Mouse (Mus musculus) lung, postnatal 0 days (tissue): ENCODE data around the gene Lcor. TPM values are rescaled to one million over a fixed set of nuclear protein-coding genes. Genes with fewer than 3 reads are reported as not detected.

Experiments used
- ATAC-seq: fragments of 200-750 bp; cut with Nextera tagmentation; 2 replicates; pipeline ENCODE4 v1.8.0; 2017; ENCODE audit warnings: moderate library complexity
- DNase-seq: peaks from one replicate; pipeline ENCODE4 v3.0.0-alpha.2; 2016; ENCODE audit warnings: low spot score
- H3K27ac ChIP-seq: fragments of 300-500 bp; sonication (generic); 2 replicates; pipeline ENCODE4 v1.5.1; 2014; ENCODE audit warnings: antibody characterized with exemption, mild to moderate bottlenecking, low read length, mixed read lengths
- H3K27me3 ChIP-seq: fragments of 300-500 bp; sonication (generic); replicated peaks from 2 replicates; pipeline ENCODE4 v1.6.1; 2014; ENCODE audit warnings: low read length, mixed read lengths; ENCODE audit not compliant: insufficient read depth
- H3K36me3 ChIP-seq: fragments of 300-500 bp; sonication (generic); 2 replicates; pipeline ENCODE4 v1.6.1; 2014; ENCODE audit warnings: low read length, mixed read lengths; ENCODE audit not compliant: insufficient read depth
- H3K4me1 ChIP-seq: fragments of 300-500 bp; sonication (generic); 2 replicates; pipeline ENCODE4 v1.6.1; 2014; ENCODE audit warnings: antibody characterized with exemption, low read depth, low read length, mixed read lengths; ENCODE audit not compliant: insufficient read depth
- H3K4me2 ChIP-seq: fragments of 300-500 bp; sonication (generic); replicated peaks from 2 replicates; pipeline ENCODE4 v1.6.1; 2014; ENCODE audit warnings: low read depth, mild to moderate bottlenecking, low read length, moderate library complexity, mixed read lengths
- H3K4me3 ChIP-seq: fragments of 300-500 bp; sonication (generic); 2 replicates; pipeline ENCODE4 v1.5.1; 2014; ENCODE audit warnings: low read depth, low read length
- H3K9ac ChIP-seq: fragments of 300-500 bp; sonication (generic); replicated peaks from 2 replicates; pipeline ENCODE4 v1.6.1; 2014; ENCODE audit warnings: low read depth, mild to moderate bottlenecking
- H3K9me3 ChIP-seq: fragments of 300-500 bp; sonication (generic); 2 replicates; pipeline ENCODE4 v1.6.1; 2016; ENCODE audit warnings: low read length, mixed read lengths
- CTCF ChIP-seq: IDR thresholded peaks from 2 replicates; pipeline ENCODE4 v1.5.1; 2016; ENCODE audit warnings: antibody characterized with exemption, mild to moderate bottlenecking
- EP300 ChIP-seq: IDR thresholded peaks from 2 replicates; pipeline ENCODE4 v1.6.1; 2016; ENCODE audit warnings: antibody characterized with exemption, mild to moderate bottlenecking, control low read depth
- WGBS: fragments of 180-500 bp; shearing (Covaris S2); extraction: QIAGEN DNeasy Blood & Tissue Kit; methylation state at CpG from one replicate; pipeline ENCODE4 v1.1.7; 2014; 5-methylcytosine and 5-hydroxymethylcytosine counted together
- polyA plus RNA-seq: library from polyadenylated mRNA; unstranded; fragments of >200 nt; fragmentation: Nextera tagmentation; extraction: Ambion mirVana; gene quantifications from 2 replicates; pipeline ENCODE4 v1.2.1, GENCODE M21; 2015

Lcor gene
- polyA plus RNA-seq, 1 experiment from 2014 or later = 10.8 TPM

GRCm38 (mm10) chr19:41481887-41482189, 599 bp upstream of the Lcor start:
- H3K4me3 ChIP-seq = peak overlapping the region; percentile 88
- H3K9me3 ChIP-seq = no peaks in the 10 kb centered on the region
- H3K9ac ChIP-seq = peak overlapping the region; percentile 82
- no peak for TF ChIP-seq EP300
- TF ChIP-seq CTCF = no peak
- H3K4me2 ChIP-seq = peak overlapping the region; percentile 83
- WGBS = 3% methylated on average over 6 of the region's 6 CpGs
- no peaks in the 10 kb centered on the region for H3K27me3 ChIP-seq
- peak overlapping the region; percentile 96 for H3K27ac ChIP-seq
- H3K4me1 ChIP-seq = no peaks in the 10 kb centered on the region
- H3K36me3 ChIP-seq = no peaks in the 10 kb centered on the region
- DNase-seq (no peak), ATAC-seq (no peak)

- peak overlapping the region; percentile 96 for H3K27ac ChIP-seq
- peak overlapping the region; percentile 88 for H3K4me3 ChIP-seq
- H3K27me3 ChIP-seq = no peaks in the 10 kb centered on the region
- under 1% methylated on average over 34 of the region's 91 CpGs for WGBS
- no peak for TF ChIP-seq EP300
- no peak for TF ChIP-seq CTCF
- peak overlapping the region; percentile 82 for H3K9ac ChIP-seq
- peak overlapping the region; percentile 83 for H3K4me2 ChIP-seq
- peak; percentile 91 for DNase-seq
- ATAC-seq = peak; percentile 85
- no peaks in the 10 kb centered on the region for H3K4me1 ChIP-seq
- H3K36me3 ChIP-seq = no peaks in the 10 kb centered on the region
- H3K9me3 ChIP-seq = no peaks in the 10 kb centered on the region
Observed at GRCm38 (mm10) chr19:41482909-41483444, 540 bp downstream of the Lcor start.

- Histone ChIP-seq H3K4me2 (peak overlapping the region; percentile 83), H3K9ac (peak overlapping the region; percentile 82), H3K27me3 (no peaks in the 10 kb centered on the region), H3K9me3 (no peaks in the 10 kb centered on the region), H3K4me3 (peak overlapping the region; percentile 88), H3K4me1 (no peaks in the 10 kb centered on the region), H3K36me3 (no peaks in the 10 kb centered on the region), H3K27ac (peak overlapping the region; percentile 96)
- no peak for TF ChIP-seq EP300
- TF ChIP-seq CTCF = no peak
- DNase-seq = peak; percentile 50
- WGBS = 0% methylated on average over 21 of the region's 30 CpGs
- ATAC-seq = 0 out of 2 replicates have a peak, but pooled peaks have one; percentile 0
Observed at GRCm38 (mm10) chr19:41483445-41484040, 1.1 kb downstream of the Lcor start.

GRCm38 (mm10) chr19:41484361-41484760, 1.9 kb downstream of the Lcor start:
- ATAC-seq (no peak), DNase-seq (no peak)
- Histone ChIP-seq H3K27me3 (no peaks in the 10 kb centered on the region), H3K4me3 (peak overlapping the region; percentile 88; the same call in 1 of the 2 replicates), H3K4me2 (peak overlapping the region; percentile 83), H3K9me3 (no peaks in the 10 kb centered on the region), H3K27ac (no peak overlapping the region), H3K36me3 (no peaks in the 10 kb centered on the region), H3K9ac (no peak overlapping the region), H3K4me1 (no peaks in the 10 kb centered on the region)
- TF ChIP-seq EP300 (no peak), CTCF (no peak)
- WGBS = 28% methylated on average over 5 of the region's 5 CpGs

- Histone ChIP-seq H3K27ac (no peak overlapping the region), H3K9me3 (no peaks in the 10 kb centered on the region), H3K4me1 (no peaks in the 10 kb centered on the region; the same call in 1 of the 2 replicates), H3K27me3 (no peaks in the 10 kb centered on the region), H3K4me3 (no peak overlapping the region), H3K9ac (no peak overlapping the region), H3K36me3 (no peaks in the 10 kb centered on the region), H3K4me2 (no peak overlapping the region)
- ATAC-seq = peak; percentile 32; the same call in 1 of the 2 replicates
- no peak for TF ChIP-seq EP300
- TF ChIP-seq CTCF = no peak
- DNase-seq = peak; percentile 28
- 22% methylated on average over 4 of the region's 4 CpGs for WGBS
Observed at GRCm38 (mm10) chr19:41495382-41496032, 13.1 kb downstream of the Lcor start.

GRCm38 (mm10) chr19:41496058-41496457, 13.6 kb downstream of the Lcor start:
- no peak for DNase-seq
- TF ChIP-seq CTCF (no peak), EP300 (no peak)
- no peaks in the 10 kb centered on the region for H3K9me3 ChIP-seq
- H3K27ac ChIP-seq = no peak overlapping the region
- no peaks in the 10 kb centered on the region for H3K27me3 ChIP-seq
- H3K4me3 ChIP-seq = no peak overlapping the region
- no peak overlapping the region for H3K9ac ChIP-seq
- no peaks in the 10 kb centered on the region; the same call in 1 of the 2 replicates for H3K4me1 ChIP-seq
- no peak for ATAC-seq
- H3K36me3 ChIP-seq = no peaks in the 10 kb centered on the region
- no peak overlapping the region for H3K4me2 ChIP-seq
